Mouse (Mus musculus) bone marrow macrophage, adult 2 months (primary cell): ENCODE results near the gene Midn.

Experiments
- CTCF ChIP-seq: IDR thresholded peaks from 2 replicates; pipeline ENCODE4 v1.5.1; 2012; ENCODE audit warnings: low read depth, mild to moderate bottlenecking, low read length, moderate library complexity
- POLR2A ChIP-seq: IDR thresholded peaks from 2 replicates; pipeline ENCODE4 v1.6.1; 2012; ENCODE audit warnings: mild to moderate bottlenecking, low read depth, low read length, borderline replicate concordance

DNA sequence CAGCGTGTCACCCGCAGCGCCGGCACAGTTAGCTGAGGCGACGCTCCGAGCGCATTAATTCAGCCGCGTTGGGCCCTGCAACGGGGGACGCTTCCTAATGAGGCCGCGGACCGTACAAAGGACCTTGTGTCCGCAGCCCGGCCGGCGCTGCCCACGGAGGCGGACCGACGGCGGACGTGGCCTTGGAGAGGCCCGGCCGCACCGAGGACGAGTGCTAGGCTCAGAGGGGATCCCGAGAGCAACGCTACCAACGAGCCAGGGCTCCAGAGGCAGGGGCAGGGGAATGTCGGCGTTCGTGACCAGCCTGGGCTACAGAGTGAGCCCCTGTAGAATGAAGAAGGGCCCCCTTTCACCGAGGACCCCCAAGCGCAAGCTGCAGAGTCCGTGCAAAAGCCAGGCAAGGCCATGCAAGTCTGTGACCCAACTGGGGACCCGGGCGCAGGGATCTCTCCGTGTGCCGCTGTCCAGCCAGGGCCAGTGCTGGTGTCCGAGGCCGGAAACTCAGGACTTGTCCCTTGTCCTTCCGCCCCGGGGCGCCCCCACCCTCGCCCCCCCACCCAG is 42.5 kb downstream of the Midn start:
- no peak for TF ChIP-seq POLR2A
- no peak for TF ChIP-seq CTCF
